ENCODE assay signal across 7 mouse cellular contexts in the genomic region with DNA sequence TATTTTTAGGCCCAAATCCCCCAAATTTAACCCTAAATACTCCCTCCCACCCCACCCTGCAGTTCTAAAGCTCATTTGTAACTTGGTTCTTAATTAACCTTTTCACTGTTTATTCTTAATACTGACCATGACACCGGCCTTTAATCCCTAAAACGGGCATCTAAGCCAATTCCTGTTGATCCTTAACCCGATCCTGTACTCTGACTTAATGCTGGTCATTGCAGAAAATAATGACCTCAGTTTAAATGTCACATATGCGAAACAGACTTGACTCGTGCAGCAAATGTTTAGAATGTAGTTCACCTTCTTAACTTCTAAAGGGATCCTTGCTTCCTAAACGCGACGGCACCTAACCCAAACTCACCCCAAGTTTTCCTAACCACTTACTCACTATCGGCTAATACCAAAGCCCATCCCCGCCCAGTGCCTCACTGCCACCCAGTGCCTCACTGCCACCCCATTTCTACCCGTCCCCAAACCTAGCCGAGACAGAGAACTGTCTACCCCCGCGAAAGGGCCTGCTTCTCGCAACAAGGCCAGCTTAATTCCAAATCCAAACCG. TPM values are rescaled to one million over a fixed set of nuclear protein-coding genes. Genes with fewer than 3 reads are reported as not detected.
A peak's percentile ranks its signal among the peaks of the same experiment; 100 is the strongest.
DNase-seq lines count a peak whose midpoint lies in the region; ATAC-seq and TF ChIP-seq lines count a peak whose summit lies in the region.

No protein-coding gene starts in this region.

- no peak; the same call in 1 of the 2 replicates for TF ChIP-seq POLR2A in embryonic fibroblast, embryonic 13.5 days (IDR thresholded peaks at IDR 0.05; ENCODE audit: low read depth, low read length)

- H3K4me1 ChIP-seq in lung, embryonic 16.5 days (replicated peaks; ENCODE audit: control insufficient read depth, insufficient read depth, low read length): peaks cover 55% of the 10 kb centered on the region
- H3K4me1 ChIP-seq in embryonic fibroblast, embryonic 13.5 days (ENCODE audit: control insufficient read depth, insufficient read depth, low read length): peaks cover 11% of the 10 kb centered on the region; the same call in 1 of the 2 replicates
- H3K4me1 ChIP-seq in intestine, postnatal 0 days (replicated peaks; ENCODE audit: control insufficient read depth, insufficient read depth, low read length): peaks cover 2% of the 10 kb centered on the region; the same call in 1 of the 2 replicates

- H3K27me3 ChIP-seq in lung, embryonic 16.5 days (ENCODE audit: control insufficient read depth, insufficient read depth, low read depth, low read length): no peaks in the 10 kb centered on the region
- no peaks in the 10 kb centered on the region for H3K27me3 ChIP-seq in intestine, postnatal 0 days (replicated peaks; ENCODE audit: control insufficient read depth, insufficient read depth, low read length)

- 1% methylated on average over 16 of the region's 16 CpGs for WGBS in lung, embryonic 16.5 days
- WGBS in intestine, postnatal 0 days: 2% methylated on average over 16 of the region's 16 CpGs

- peak; percentile 3; the same call in 1 of the 2 replicates for ATAC-seq in lung, embryonic 16.5 days (ENCODE audit: low read depth)
- no peak for ATAC-seq in intestine, postnatal 0 days

- H3K27ac ChIP-seq in lung, embryonic 16.5 days (ENCODE audit: low read length): peak overlapping the region; percentile 100
- peak overlapping the region; percentile 99 for H3K27ac ChIP-seq in embryonic fibroblast, embryonic 13.5 days (ENCODE audit: insufficient read depth, low read length)
- peak overlapping the region; percentile 99 for H3K27ac ChIP-seq in intestine, postnatal 0 days (ENCODE audit: low read depth, low read length)

- H3K9ac ChIP-seq in lung, embryonic 16.5 days (ENCODE audit: low read length): peak overlapping the region; percentile 96
- H3K9ac ChIP-seq in intestine, postnatal 0 days (ENCODE audit: low read depth, low read length): peak overlapping the region; percentile 87

- peaks cover 20% of the 10 kb centered on the region for H3K36me3 ChIP-seq in lung, embryonic 16.5 days (ENCODE audit: control insufficient read depth, insufficient read depth, low read length)
- peaks cover 24% of the 10 kb centered on the region for H3K36me3 ChIP-seq in intestine, postnatal 0 days (ENCODE audit: control insufficient read depth, insufficient read depth)

- no peak for DNase-seq in lung, postnatal 10 days
- peak; percentile 23 for DNase-seq in naive thymus-derived CD4-positive, alpha-beta T cell, adult 2 months (ENCODE audit: low read depth)
- DNase-seq in frontal cortex, postnatal 25 days (ENCODE audit: low spot score in 2 of 2): no peak
- DNase-seq in left cerebral cortex, postnatal 10 days (ENCODE audit: extremely low spot score in 1 of 2, low spot score in 2 of 2): no peak

- H3K4me3 ChIP-seq in lung, embryonic 16.5 days (ENCODE audit: low read length): peak overlapping the region; percentile 88
- peak overlapping the region; percentile 92 for H3K4me3 ChIP-seq in embryonic fibroblast, embryonic 13.5 days (ENCODE audit: insufficient read depth, low read length)
- peak overlapping the region; percentile 81 for H3K4me3 ChIP-seq in intestine, postnatal 0 days (ENCODE audit: low read depth, low read length)

- intact Hi-C loops in left cerebral cortex, postnatal 10 days (cut with DNase I): no loop called here

- H3K4me2 ChIP-seq in lung, embryonic 16.5 days (ENCODE audit: low read depth, low read length): peak overlapping the region; percentile 81
- H3K4me2 ChIP-seq in intestine, postnatal 0 days (replicated peaks; ENCODE audit: low read depth): peak overlapping the region; percentile 72

- no peaks in the 10 kb centered on the region for H3K9me3 ChIP-seq in lung, embryonic 16.5 days (ENCODE audit: control insufficient read depth, low read length)
- H3K9me3 ChIP-seq in intestine, postnatal 0 days (ENCODE audit: control insufficient read depth): no peaks in the 10 kb centered on the region

- no peak for TF ChIP-seq CTCF in embryonic fibroblast, embryonic 13.5 days (IDR thresholded peaks at IDR 0.05; ENCODE audit: borderline replicate concordance, insufficient read depth, low read length)
- TF ChIP-seq CTCF in intestine, postnatal 0 days (IDR thresholded peaks at IDR 0.05; ENCODE audit: low read depth): no peak

RNA-seq across cellular contexts. Expression of gene Creb3, which starts 0.6 kb away (rescaled TPM):
- polyA plus RNA-seq in lung, embryonic 16.5 days (2015; fragmentation: Nextera tagmentation; extraction: Ambion mirVana): 69.5 and 70.9 TPM in 2 replicates
- 72.4 and 89.0 TPM in 2 replicates for polyA plus RNA-seq in embryonic fibroblast, embryonic 13.5 days (2011; ENCODE audit: insufficient read length, low read depth, missing spikeins)
- 102 and 114 TPM in 2 replicates for polyA plus RNA-seq in intestine, postnatal 0 days (2015; fragmentation: Nextera tagmentation; extraction: Ambion mirVana)
- 10 to 100 TPM; 74.4 to 74.6 TPM for total RNA-seq in left cerebral cortex, postnatal 10 days (2021)

RNA-seq across cellular contexts. Expression of gene Tln1, which starts 1.0 kb away (rescaled TPM):
- polyA plus RNA-seq in lung, embryonic 16.5 days (2015; fragmentation: Nextera tagmentation; extraction: Ambion mirVana): 68.7 and 84.9 TPM in 2 replicates
- 291 and 380 TPM in 2 replicates for polyA plus RNA-seq in embryonic fibroblast, embryonic 13.5 days (2011; ENCODE audit: insufficient read length, low read depth, missing spikeins)
- 41.6 and 47.7 TPM in 2 replicates for polyA plus RNA-seq in intestine, postnatal 0 days (2015; fragmentation: Nextera tagmentation; extraction: Ambion mirVana)
- 10 to 100 TPM; 48.7 to 55.3 TPM for total RNA-seq in left cerebral cortex, postnatal 10 days (2021)

RNA-seq across cellular contexts. Expression of gene Rgp1, which starts 17.0 kb away (rescaled TPM):
- polyA plus RNA-seq in lung, embryonic 16.5 days (2015; fragmentation: Nextera tagmentation; extraction: Ambion mirVana): 23.1 and 25.0 TPM in 2 replicates
- polyA plus RNA-seq in embryonic fibroblast, embryonic 13.5 days (2011; ENCODE audit: insufficient read length, low read depth, missing spikeins): 34.6 and 45.4 TPM in 2 replicates
- polyA plus RNA-seq in intestine, postnatal 0 days (2015; fragmentation: Nextera tagmentation; extraction: Ambion mirVana): 11.3 and 13.0 TPM in 2 replicates
- 10 to 100 TPM; 48.5 to 49.7 TPM for total RNA-seq in left cerebral cortex, postnatal 10 days (2021)

RNA-seq across cellular contexts. Expression of gene Gba2, which starts 17.2 kb away (rescaled TPM):
- polyA plus RNA-seq in lung, embryonic 16.5 days (2015; fragmentation: Nextera tagmentation; extraction: Ambion mirVana): 21.0 and 21.3 TPM in 2 replicates
- 4.5 and 7.6 TPM in 2 replicates for polyA plus RNA-seq in embryonic fibroblast, embryonic 13.5 days (2011; ENCODE audit: insufficient read length, low read depth, missing spikeins)
- 5.2 and 5.3 TPM in 2 replicates for polyA plus RNA-seq in intestine, postnatal 0 days (2015; fragmentation: Nextera tagmentation; extraction: Ambion mirVana)
- total RNA-seq in left cerebral cortex, postnatal 10 days (2021): 10 to 100 TPM; 64.1 to 67.1 TPM

RNA-seq across cellular contexts. Expression of gene Msmp, which starts 22.8 kb away (rescaled TPM):
- polyA plus RNA-seq in lung, embryonic 16.5 days (2015; fragmentation: Nextera tagmentation; extraction: Ambion mirVana): 0.38 and 1.1 TPM in 2 replicates
- not detected in 2 replicates for polyA plus RNA-seq in embryonic fibroblast, embryonic 13.5 days (2011; ENCODE audit: insufficient read length, low read depth, missing spikeins)
- not detected in 2 replicates for polyA plus RNA-seq in intestine, postnatal 0 days (2015; fragmentation: Nextera tagmentation; extraction: Ambion mirVana)
- not detected for total RNA-seq in left cerebral cortex, postnatal 10 days (2021)
